Mouse (Mus musculus): Measurements from ENCODE around the gene Ifitm2.

Gene Ifitm2

GRCm38 (mm10) chr7:140955758-140956555, at the start of gene Ifitm2, which contains the start of gene Gm45717:
Gene Ifitm2, minus strand, starts transcription at chr7:140955987.
Gene Gm45717, minus strand, starts transcription at chr7:140955937.
- WGBS: 38% methylated on average over 11 of the region's 11 CpGs

GRCm38 (mm10) chr7:141003248-141004010, 47.6 kb upstream of the Ifitm2 start:
- 85% methylated on average over 5 of the region's 5 CpGs for WGBS

- 83% methylated on average over 15 of the region's 15 CpGs for WGBS
These were observed 45.3 kb upstream of the Ifitm2 start for GRCm38 (mm10) chr7:141000881-141001708.

- WGBS: 86% methylated on average over 11 of the region's 11 CpGs
These were observed 43.3 kb upstream of the Ifitm2 start for GRCm38 (mm10) chr7:140998853-140999700.

- WGBS: 74% methylated on average over 1 of the region's 1 CpGs
These were observed 42.0 kb upstream of the Ifitm2 start for GRCm38 (mm10) chr7:140997817-140998216.

- 83% methylated on average over 14 of the region's 14 CpGs for WGBS
These were observed 35.4 kb upstream of the Ifitm2 start for GRCm38 (mm10) chr7:140991117-140991689.

GRCm38 (mm10) chr7:140990622-140991021, 34.8 kb upstream of the Ifitm2 start:
- 70% methylated on average over 5 of the region's 5 CpGs for WGBS

GRCm38 (mm10) chr7:140990185-140990584, 34.4 kb upstream of the Ifitm2 start:
- WGBS: 79% methylated on average over 6 of the region's 6 CpGs

GRCm38 (mm10) chr7:140989022-140989421, 33.2 kb upstream of the Ifitm2 start:
- WGBS: 67% methylated on average over 4 of the region's 4 CpGs

- WGBS: 69% methylated on average over 17 of the region's 17 CpGs
These were observed 31.7 kb upstream of the Ifitm2 start for GRCm38 (mm10) chr7:140987182-140988138.

- WGBS: 92% methylated on average over 7 of the region's 7 CpGs
These were observed 27.2 kb upstream of the Ifitm2 start for GRCm38 (mm10) chr7:140982971-140983370.

GRCm38 (mm10) chr7:140981704-140982103, 25.9 kb upstream of the Ifitm2 start:
- 93% methylated on average over 8 of the region's 8 CpGs for WGBS

- WGBS: 91% methylated on average over 9 of the region's 9 CpGs
These were observed 20.9 kb upstream of the Ifitm2 start for GRCm38 (mm10) chr7:140976720-140977119.

- WGBS: 53% methylated on average over 3 of the region's 3 CpGs
These were observed 19.7 kb upstream of the Ifitm2 start for GRCm38 (mm10) chr7:140975465-140975864.

GRCm38 (mm10) chr7:140974940-140975339, 19.2 kb upstream of the Ifitm2 start:
- 46% methylated on average over 9 of the region's 9 CpGs for WGBS

- WGBS: 41% methylated on average over 14 of the region's 14 CpGs
These were observed 17.8 kb upstream of the Ifitm2 start for GRCm38 (mm10) chr7:140973396-140974165.

GRCm38 (mm10) chr7:140971479-140972171, 15.8 kb upstream of the Ifitm2 start:
- 70% methylated on average over 8 of the region's 8 CpGs for WGBS

- WGBS: 75% methylated on average over 7 of the region's 7 CpGs
These were observed 15.1 kb upstream of the Ifitm2 start for GRCm38 (mm10) chr7:140970931-140971330.

Measured in cerebral cortex, adult 2 months (tissue).